Mouse (Mus musculus): Measurements from ENCODE around the gene Mb.

Mb gene

DNA sequence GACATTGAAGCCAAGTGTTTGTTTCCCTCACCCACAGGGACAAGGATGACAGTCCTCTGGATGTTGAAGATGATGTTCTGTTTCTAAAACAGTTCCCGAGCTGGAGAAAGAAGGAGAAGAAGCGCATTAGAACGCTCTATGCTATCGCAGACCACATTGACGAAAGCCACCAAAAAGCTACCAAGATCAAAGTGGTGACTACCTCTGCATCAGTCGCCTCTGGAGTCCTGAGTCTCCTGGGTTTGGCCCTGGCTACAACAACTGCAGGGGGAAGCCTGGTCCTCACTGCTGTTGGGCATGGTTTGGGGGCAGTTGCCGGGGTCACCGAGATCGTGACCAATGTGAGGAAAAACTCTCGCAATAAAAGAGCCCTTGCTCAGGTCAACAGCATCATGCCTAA, at the start of gene Mb:
TSS of gene Mb (minus strand) at position 101 of the 400 bp plus-strand sequence.
- no peak for DNase-seq (ENCODE audit: low read depth, low spot score)

DNA sequence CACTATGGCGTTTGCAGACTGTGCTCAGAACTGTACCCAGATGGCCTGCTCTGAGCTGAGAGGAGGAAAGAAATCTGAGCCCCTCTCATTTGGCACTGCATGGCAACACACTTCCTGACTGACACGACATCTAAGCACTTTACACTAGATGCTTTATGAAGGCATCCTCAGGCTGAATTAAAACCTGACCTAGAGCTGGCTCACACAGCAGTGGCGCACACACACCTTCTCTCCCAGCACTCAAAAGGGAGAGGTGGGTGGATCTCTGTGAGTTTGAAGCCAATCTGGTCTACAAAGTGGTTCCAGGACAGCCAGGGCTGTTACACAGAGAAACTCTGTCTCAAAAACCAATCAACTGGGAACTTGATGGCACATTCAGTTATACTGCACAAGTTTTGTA, 49.3 kb upstream of the Mb start:
- DNase-seq (ENCODE audit: low read depth, low spot score), result no peak

DNA sequence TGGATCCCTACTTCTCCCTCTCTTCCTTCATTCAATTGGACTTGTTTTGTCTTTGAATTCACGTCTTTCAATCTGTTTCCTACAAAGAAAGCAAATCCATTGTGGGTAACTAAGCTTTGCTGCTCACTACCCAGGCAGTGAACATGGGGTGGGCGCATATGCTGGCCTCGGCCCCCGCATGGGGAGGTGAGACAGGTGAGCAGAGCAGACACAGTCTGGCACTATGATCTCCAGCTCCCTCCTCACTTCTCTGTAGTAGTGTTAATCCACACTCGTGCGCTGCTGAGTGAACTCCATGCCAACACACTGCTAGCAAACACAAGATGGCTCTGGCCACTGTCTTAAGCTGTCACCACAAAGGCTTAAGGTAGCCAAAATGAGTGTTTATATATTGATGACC, 46.9 kb upstream of the Mb start:
- DNase-seq (ENCODE audit: low read depth, low spot score), result no peak

DNA sequence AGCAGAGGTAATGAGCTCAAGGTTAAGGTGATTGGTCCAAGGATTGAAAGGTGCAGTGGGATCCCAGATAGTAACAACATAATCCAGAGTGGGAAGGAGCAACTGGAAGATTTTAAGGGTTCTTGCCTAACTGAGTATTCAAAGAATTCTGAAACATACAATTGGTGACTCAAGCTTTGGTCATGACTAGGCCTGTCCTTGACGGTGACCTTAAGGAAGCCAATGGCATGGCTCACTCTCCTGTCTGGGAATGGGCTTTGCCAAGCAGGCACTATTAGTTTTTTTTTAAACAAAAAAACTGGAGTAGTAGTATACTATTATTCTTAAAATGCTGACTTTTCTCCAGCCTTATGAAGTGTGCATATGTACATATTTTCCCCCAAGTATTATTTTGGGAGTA, 44.7 kb upstream of the Mb start:
- no peak for DNase-seq (ENCODE audit: low read depth, low spot score)

DNA sequence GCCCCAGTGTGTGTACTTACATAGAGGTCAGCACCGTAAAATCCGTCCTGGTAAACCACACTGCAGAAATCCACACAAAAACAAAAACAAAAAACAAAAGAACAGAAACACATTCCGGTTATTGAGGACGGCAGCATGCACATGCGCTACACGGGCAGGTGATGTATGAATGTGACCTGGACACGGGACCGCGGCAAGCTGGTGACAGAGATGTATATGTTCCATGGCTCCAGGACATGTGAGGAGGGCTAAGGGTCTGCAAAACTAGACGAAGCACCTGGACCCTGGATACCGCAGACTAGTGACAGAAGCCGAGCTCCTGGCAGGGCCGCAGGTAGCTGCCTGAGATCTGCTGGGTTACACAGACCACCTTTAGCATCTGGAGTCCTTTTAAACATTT, 44.0 kb upstream of the Mb start:
- no peak for DNase-seq (ENCODE audit: low read depth, low spot score)

DNA sequence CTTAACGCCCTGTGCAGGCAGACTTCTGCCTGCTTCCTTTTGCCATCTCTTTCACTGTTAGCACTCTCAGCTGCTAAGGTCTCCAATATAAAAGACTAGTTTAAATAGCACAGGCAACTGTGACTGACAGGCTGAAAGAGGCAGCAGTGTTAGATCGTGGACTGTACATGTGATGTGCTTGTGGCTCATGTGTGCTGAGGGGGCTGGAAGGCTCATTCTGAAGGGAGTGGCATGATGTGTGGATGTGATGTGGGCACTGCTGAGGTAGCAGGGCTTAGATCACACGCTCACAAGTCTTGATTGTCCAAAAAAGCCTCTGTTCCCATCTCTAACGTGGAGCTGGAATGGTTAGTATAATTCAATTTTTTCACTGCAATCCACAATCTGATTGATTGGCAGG, 40.9 kb upstream of the Mb start:
- DNase-seq (ENCODE audit: low read depth, low spot score), result no peak

DNA sequence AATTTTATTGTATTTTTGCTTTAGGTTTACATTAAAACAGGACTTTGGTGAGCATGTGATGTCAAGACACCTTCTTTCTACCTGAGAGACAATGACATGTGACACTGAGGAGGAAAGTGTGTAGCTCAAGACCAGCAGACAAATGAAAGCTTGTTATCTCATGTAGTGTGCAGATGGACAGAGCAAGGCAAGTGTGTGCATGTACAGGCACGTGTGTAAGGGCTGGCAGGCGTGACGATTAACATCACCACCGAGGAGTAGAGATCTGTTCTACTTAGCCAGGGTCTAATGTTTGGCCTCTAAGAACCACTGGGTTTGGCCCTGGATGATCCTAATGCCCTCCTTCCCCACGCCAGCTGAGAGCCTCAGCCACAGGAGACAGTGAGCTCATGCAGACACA, 40.1 kb upstream of the Mb start:
- no peak for DNase-seq (ENCODE audit: low read depth, low spot score)

DNA sequence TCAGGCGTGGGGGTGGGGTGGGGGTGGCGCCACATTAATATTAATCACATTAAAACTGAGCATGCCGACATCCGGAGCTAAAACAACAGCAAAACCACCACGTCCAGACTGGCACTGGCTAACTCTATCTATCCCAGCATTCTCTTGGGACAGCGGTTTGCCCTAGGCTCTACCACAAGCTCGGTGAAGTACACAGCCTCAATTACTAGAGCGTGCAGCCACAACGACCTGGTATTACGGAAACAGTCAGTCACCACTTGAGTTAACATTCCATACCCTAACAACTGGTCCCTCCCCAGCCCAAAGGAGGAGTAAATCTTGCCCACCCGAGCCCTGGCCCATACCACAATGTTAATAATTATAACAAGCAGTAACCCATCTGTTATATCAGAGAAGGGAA, 38.8 kb upstream of the Mb start:
- DNase-seq (ENCODE audit: low read depth, low spot score), result no peak

DNA sequence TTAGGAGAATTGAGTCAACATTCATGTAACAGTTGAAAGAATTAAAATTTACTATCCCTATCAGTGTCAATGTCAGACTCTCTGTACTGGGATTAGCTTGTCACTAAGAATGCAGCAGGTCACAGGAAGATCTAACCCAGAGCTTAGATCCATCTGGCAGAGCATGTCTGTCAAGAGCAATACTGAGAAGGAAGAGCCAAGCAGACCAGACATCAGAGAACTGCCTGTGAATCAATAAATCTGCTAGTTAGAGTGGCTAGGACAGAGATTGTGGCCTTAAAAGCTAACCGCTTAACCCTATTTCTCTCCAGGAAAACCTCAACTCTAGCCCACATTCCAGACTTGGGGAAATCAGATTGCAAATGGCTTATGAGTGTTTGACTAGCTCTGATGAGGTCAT, 36.0 kb upstream of the Mb start:
- no peak for DNase-seq (ENCODE audit: low read depth, low spot score)

DNA sequence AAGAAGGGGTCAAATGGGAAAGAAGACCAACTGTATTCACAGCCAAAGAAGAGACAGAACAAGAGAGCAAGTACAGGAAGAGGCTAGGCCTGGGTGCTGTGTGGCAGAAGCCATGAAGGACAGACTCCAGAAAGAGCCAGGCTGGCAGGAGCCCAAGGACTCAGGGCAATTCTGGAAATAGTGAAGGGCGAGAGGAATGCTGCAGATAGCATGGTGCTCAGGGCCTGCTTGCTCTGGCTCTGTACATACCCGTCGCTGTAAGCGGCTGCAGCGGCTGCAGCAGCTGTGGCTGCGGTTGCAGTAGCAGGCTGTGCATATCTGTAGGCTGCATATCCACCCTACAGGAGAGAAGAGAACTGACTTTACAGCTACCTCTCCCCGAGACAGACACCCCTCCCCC, 35.3 kb upstream of the Mb start:
- DNase-seq (ENCODE audit: low read depth, low spot score), result no peak

DNA sequence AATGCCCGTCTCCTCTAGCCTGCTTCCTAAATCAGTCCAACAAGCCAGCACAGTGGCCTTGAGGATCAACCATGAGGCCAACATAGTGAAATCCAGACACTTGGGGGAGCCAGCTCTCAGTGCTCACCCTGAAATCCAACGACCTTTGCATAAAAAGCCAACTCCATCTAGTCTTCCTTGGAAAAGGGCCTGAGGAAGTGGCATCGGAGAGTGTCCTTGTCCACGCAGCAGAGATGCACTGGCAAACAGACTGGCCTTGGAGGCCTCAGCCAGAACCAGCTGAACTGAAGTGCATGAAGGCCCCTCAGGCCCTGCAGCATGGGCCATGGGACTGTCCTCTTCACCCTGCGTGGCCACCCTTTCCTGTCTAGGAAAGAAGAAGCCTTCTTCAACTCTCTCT, 31.0 kb upstream of the Mb start:
- no peak for DNase-seq (ENCODE audit: low read depth, low spot score)

DNA sequence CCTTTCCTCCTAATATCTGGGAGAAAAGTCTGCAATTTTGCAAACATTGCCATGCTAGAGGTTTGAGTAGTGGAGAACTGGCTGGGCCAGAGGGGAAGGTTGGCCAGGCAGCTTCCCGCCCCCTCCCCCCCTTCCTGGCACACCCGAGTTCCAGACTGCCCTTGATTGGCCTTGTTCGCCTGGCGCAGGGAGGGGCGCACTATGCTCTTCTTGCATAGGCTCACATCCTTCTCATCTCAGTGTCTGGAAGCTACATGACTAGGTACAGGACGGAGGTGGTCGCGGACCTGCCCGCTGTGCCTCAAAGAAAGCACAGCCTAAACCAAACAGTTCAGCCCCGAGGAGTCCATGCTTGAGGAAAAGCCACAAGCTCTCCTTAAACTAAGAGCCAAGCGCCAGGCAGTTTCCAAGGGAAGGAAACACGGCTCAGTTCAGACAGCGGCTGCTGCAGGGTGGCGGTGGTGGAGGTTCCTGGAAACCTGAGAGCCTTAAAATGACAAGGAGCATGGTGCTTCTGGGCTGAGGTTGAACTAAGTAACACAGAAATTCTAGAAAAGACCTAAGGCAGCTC, 30.3 kb upstream of the Mb start:
- no peak for DNase-seq (ENCODE audit: low read depth, low spot score)

DNA sequence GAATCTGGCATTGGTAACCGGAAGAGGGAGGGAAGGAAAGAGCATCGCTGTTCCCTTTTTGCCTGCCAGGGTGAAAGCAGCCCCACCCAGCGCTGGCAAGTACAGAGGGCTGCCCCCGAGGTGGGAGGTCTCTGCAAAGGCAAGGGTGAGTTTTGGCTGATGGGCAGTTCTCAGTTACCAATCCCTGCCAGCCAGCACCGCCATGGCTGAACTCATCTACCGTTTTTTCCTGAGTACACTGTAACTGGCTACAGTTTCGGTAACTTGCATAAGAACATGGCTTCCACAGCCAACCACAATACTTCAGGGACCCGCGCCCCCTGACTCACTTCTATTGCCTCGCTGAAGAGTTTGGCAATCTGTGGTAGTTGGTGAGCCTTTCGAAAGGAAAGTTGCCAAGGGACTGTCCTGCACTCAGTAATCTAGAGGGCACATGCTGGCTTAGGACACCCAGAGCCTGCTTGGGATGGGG, 29.5 kb upstream of the Mb start:
- DNase-seq (ENCODE audit: low read depth, low spot score), result no peak

DNA sequence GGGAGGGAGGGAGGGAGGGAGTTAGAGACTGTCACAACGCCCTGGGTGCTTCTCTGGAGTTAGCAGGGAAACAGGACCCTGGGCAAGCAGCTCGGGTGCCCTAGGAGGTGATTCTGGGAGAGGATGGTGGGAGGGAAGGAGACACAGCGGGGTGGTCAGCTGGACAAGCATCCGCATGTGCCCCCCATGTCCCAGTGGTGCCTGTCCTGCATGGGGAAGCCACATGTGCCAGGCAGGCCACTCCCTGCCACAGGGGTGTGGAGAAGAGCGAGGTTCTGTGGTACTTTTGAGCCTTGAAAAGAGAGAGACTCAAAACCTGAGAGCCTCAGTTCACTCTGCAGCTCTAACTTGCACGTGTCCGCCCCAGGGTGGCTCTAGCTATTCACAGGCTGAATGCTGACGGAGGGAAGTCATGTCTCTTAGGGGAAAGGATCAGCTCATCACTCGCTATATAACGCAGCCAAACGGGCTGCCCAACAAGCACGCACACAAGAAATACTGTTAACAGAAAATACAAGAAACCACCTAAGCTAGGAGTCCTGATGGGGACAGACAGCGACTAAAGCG, 28.9 kb upstream of the Mb start:
- no peak for DNase-seq (ENCODE audit: low read depth, low spot score)

DNA sequence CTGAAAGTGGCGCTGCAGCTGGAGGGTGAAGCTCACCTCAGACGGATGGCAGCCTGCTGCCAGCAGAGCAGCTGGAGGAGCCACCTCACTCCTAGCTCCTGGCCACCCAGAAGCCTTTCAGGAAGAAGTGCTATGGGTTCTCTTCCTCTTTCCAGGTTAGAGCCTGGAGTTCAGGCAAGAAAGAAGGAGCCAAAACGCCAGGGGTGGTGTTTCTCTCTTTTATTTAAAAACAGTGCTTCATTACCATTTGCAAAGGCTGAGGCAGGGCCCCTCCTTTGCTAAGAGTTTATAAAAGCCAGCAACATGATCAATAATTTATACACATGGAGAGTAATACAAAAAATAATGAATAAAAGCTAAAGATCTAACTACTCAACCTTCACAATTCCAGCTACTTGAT, 28.3 kb upstream of the Mb start:
- DNase-seq (ENCODE audit: low read depth, low spot score), result no peak

DNA sequence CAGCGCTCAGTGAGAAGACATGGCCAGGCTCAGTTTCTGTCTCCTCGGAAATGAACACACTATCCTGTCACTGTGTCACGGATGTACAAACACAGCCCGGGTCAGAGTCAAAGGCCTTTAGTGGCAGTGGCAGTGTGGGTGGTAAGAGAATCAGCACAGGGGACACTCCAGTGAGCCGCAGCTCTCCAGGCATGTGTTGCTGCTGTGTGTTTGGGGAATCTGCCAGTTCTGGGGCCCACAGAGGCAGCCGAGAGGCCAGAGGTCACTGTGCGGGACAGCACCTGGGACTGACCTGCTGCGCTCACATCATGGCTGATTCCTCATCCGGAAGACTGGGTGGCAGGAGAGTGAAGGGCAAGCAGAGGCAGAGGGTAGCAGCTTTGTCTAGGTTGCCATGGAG, 27.4 kb upstream of the Mb start:
- DNase-seq (ENCODE audit: low read depth, low spot score), result no peak

DNA sequence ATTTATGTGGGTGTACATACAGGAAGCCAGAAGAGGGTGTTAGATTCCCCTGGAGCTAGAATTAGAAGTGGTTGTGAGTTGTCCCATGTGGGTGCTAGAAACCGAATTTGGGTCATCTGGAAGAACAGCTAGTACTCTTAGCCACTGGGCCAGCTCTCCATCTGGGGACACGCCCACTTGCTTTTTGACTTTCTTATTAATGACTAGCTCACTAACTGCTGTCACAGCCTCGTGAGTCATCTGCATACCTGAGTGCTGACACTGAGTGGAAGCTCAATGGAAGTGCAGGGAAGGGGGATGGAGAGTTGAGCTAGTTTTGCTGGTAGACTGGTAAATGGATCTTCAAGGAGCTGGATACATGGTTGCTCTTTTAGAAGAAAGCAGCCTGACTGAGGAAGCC, 26.1 kb upstream of the Mb start:
- DNase-seq (ENCODE audit: low read depth, low spot score), result no peak

DNA sequence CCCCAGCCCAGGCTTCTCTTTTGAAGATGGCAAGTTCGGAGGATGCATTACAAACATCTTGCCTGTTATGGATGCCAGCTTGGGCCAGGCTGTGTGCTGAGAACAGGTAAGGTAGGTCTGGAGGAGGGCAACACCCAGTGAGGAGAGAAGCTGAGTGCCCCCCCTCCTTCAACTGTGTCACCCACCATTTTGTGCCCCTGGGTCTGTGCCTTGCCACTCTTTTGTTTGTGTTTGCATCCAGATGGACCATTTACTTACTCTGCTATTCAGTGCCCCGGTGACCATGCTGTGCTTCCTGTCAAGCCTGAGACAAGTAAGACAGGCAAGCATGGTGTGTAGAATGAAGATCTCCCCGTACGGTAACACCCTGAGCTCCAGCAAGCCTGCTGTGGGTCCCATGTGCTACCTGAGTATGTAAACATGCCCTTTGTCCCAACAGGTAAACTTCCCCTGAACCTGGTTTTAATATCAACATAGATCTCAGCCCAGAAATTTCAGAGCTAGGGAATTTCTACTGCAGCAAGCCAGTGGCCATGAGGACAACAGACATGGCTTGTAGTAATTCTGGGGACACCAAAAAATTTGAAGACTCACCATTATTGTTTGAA, 22.2 kb upstream of the Mb start:
- DNase-seq (ENCODE audit: low read depth, low spot score), result no peak

DNA sequence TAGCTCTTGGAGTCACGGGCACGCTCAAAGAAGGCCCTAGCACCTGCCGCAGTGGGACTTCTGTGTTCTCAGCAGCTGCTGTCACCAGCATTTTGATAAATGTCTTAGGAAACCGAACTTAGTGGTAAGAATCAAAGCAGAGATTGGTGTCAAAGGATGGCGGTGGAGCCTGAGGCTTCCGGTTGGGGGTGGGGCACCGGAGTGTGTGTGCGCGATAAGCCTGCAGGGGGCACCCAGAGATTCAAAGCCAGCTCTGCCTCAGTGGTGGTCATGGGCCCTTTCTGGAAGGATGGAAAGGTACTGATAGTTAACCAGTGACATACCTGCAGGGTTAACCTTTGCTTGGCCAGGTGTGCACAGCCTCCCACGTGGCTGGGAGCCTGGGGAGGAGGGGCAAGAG, 21.0 kb upstream of the Mb start:
- DNase-seq (ENCODE audit: low read depth, low spot score), result no peak

DNA sequence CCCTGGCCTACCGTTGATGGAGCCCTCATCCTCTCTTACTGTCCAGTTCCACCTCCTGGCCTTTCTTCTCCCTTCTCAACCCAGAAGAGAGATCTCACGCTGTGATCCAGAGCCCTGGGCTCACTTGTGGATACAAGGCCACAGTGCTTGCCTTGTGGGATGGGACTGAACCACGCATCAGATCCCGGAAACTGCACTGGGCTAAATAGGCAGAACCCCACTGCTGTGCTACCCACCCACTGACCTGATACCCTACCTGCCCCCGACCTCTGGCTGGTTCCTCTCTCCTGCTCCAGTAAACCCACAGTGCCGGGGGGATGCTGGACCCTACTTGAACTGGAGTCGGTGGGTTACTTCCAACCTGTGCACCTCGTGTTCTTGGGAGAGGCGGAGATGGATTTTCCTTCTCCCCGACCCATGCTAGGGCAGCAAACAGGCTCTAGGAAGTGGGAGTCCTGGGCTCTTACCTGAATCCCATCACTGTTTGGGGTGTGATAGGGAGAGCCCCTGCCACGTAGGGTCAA, 20.3 kb upstream of the Mb start:
- DNase-seq (ENCODE audit: low read depth, low spot score), result no peak

DNA sequence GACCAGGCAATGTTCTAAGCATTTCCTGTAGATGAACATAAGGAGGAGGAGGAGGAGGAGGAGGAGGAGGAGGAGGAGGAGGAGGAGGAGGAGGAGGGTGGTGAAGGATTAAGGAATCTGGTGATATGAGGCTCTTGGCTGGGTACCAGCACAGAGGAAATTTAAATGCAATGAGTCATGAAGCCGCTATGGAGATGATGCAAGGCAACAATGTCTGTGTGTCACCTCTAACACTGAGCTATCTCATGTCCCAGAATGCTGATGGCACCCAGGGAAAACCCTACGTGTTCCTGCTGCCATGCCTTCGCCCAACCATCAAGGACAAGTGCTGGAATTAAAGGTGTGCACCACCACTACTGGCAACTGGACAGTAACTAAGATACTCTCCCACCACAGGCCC, 18.5 kb upstream of the Mb start:
- DNase-seq (ENCODE audit: low read depth, low spot score), result no peak

DNA sequence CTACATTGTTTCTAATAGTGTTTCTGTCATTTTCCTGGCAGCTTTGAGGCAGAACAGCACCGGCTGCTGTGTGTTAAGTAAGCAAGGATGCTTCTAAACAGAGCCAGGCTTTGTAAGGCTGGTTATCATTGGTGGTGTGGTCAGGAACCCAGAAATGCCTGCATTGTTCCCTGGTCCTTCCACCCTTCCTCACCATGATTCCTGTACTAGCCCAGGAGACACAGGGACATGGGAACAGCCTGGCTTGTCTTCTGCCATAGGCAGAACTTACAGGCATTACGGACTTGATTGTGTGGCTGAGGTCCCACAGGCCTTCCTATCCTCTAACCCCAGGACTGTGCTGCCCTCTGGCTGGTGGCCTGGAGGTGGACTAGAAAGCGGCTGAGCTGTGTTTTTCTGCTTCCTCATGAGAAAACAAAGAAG, 18.0 kb upstream of the Mb start:
- DNase-seq (ENCODE audit: low read depth, low spot score), result no peak

DNA sequence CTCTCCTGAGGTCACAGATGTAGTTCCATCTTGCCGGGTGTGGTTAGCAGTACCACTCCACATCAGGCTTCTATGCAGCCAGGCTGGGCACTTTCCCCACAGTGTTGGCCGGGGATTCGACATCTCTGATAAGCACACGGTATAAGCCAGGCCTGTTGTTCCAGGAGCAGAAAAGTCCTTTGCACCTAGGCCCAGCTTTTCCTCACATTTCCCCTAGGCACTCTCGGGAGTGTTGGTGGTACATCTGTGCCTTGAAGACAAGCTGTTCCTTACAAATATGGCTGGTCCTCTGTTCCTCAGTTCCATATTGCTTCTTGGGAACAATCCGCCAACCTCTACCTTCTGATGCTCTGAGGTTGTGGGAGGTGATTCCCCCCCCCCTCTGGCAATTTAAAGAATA, 15.8 kb upstream of the Mb start:
- no peak for DNase-seq (ENCODE audit: low read depth, low spot score)
